Mouse (Mus musculus) kidney, adult 2 months (tissue): ENCODE results near the gene Adap2.

ENCODE experiments used
- CTCF ChIP-seq: fragments of 200-500 bp; conservative IDR thresholded peaks from 2 replicates; pipeline ENCODE4 v1.5.1; 2011; ENCODE audit warnings: low read depth, mild to moderate bottlenecking, control low read depth, low read length, moderate library complexity, mixed read lengths; ENCODE audit not compliant: insufficient read depth, insufficient read length
- POLR2A ChIP-seq: fragments of 200-500 bp; IDR thresholded peaks from one replicate; pipeline ENCODE4 v1.6.1; 2011; ENCODE audit warnings: low read depth, low read length, control low read depth

DNA sequence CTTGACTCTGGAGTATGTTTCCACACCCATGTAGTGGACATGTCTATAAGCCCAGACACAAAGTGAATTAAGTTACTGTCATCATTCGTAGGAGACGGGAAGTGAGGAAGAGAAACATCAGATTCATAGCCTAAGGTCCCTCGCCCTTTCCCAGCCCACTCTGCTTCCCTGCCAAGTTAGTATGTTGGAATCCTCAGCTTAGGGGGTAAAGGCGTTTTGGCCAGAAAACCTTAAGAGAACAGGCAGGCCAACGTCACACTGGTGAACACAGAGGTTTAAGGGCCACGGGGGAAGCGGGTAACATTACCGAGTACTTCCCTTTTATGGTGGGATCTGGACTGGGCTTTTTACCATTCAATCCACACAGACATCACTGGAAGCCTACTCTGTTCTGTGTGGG lies 1.6 kb downstream of the Adap2 start:
- no peak for TF ChIP-seq CTCF
- no peak for TF ChIP-seq POLR2A
